Mouse (Mus musculus) limb, embryonic 14.5 days (tissue): ENCODE data around the gene Hspa2. TPM values are rescaled to one million over a fixed set of nuclear protein-coding genes. Genes with fewer than 3 reads are reported as not detected.

Source experiments
- ATAC-seq: fragments of 200-750 bp; cut with Nextera tagmentation; 2 replicates; pipeline ENCODE4 v1.8.0; 2017; ENCODE audit warnings: low read depth, moderate number of reproducible peaks, moderate TSS enrichment; ENCODE audit not compliant: low FRiP score
- DNase-seq: peaks from one replicate; pipeline ENCODE4 v3.0.0-alpha.2; 2015; ENCODE audit warnings: low spot score
- H3K27ac ChIP-seq: fragments of 300-500 bp; sonication (generic); replicated peaks from 2 replicates; pipeline ENCODE4 v1.5.1; 2014; ENCODE audit warnings: low read depth, mild to moderate bottlenecking, low read length, moderate library complexity, mixed read lengths
- H3K27me3 ChIP-seq: fragments of 300-500 bp; sonication (generic); 2 replicates; pipeline ENCODE4 v1.6.1; 2014; ENCODE audit warnings: low read length, mixed read lengths; ENCODE audit not compliant: control insufficient read depth, insufficient read depth
- H3K36me3 ChIP-seq: fragments of 300-500 bp; sonication (generic); 2 replicates; pipeline ENCODE4 v1.6.1; 2014; ENCODE audit warnings: mild to moderate bottlenecking, low read length, moderate library complexity, mixed read lengths; ENCODE audit not compliant: control insufficient read depth, insufficient read depth
- H3K4me1 ChIP-seq: fragments of 300-500 bp; sonication (generic); 2 replicates; pipeline ENCODE4 v1.6.1; 2014; ENCODE audit warnings: antibody characterized with exemption, low read length, mixed read lengths; ENCODE audit not compliant: control insufficient read depth, insufficient read depth
- H3K4me2 ChIP-seq: fragments of 300-500 bp; sonication (generic); replicated peaks from 2 replicates; pipeline ENCODE4 v1.6.1; 2014; ENCODE audit warnings: low read depth, mild to moderate bottlenecking, low read length, moderate library complexity; ENCODE audit not compliant: severe bottlenecking
- H3K4me3 ChIP-seq: fragments of 300-500 bp; sonication (generic); replicated peaks from 2 replicates; pipeline ENCODE4 v1.5.1; 2014; ENCODE audit warnings: low read length
- H3K9ac ChIP-seq: fragments of 300-500 bp; sonication (generic); 2 replicates; pipeline ENCODE4 v1.6.1; 2014; ENCODE audit warnings: mild to moderate bottlenecking, low read depth, low read length, moderate library complexity; ENCODE audit not compliant: severe bottlenecking
- H3K9me3 ChIP-seq: fragments of 300-500 bp; sonication (generic); 2 replicates; pipeline ENCODE4 v1.6.1; 2016; ENCODE audit warnings: low read length; ENCODE audit not compliant: control insufficient read depth
- POLR2A ChIP-seq: fragments of 200-500 bp; IDR thresholded peaks from 2 replicates; pipeline ENCODE4 v1.8.0; 2012; ENCODE audit warnings: inconsistent platforms, mild to moderate bottlenecking, moderate library complexity, borderline replicate concordance; ENCODE audit not compliant: insufficient read depth, insufficient read length; ENCODE audit errors: extremely low read depth
- WGBS: fragments of 180-500 bp; shearing (Covaris S2); extraction: QIAGEN DNeasy Blood & Tissue Kit; methylation state at CpG from one replicate; pipeline ENCODE4 v1.1.7; 2014; 5-methylcytosine and 5-hydroxymethylcytosine counted together
- polyA plus RNA-seq, 2 experiments: library from polyadenylated mRNA; depleted of rRNA in 1 of 2; stranded (reverse) in 1 of 2; unstranded in 1 of 2; fragments of >200 nt; fragmentation: Nextera tagmentation in 1 of 2; extraction: Ambion mirVana in 1 of 2; gene quantifications; 2 replicates each; pipeline versions ENCODE4 v1.2.1 to v1.2.3; 2012 to 2014

The Hspa2 gene
- polyA plus RNA-seq, 2 experiments, result 6.7 to 7.7 TPM

DNA sequence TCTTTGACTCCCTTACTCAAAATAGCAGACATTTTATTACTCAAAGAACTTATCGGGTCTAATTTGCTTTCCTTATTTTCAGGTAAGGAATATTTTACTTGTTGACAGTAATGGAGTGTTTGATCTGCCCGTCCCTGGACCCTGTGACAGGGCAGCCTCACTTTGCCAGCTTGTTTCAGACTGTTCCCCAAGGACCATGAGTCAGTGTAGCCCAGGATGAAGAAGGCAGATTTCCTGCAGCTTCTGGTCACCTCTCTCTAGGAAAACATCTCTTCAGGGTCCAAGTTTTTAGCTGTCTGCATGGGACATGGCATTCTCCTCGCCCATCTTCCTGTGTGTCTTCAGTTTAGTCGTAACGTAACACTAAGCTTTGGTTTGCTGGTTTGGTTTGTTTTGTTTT lies 6.7 kb upstream of the Hspa2 start:
- H3K4me2 ChIP-seq, result no peak overlapping the region
- 76% methylated on average over 5 of the region's 5 CpGs for WGBS

DNA sequence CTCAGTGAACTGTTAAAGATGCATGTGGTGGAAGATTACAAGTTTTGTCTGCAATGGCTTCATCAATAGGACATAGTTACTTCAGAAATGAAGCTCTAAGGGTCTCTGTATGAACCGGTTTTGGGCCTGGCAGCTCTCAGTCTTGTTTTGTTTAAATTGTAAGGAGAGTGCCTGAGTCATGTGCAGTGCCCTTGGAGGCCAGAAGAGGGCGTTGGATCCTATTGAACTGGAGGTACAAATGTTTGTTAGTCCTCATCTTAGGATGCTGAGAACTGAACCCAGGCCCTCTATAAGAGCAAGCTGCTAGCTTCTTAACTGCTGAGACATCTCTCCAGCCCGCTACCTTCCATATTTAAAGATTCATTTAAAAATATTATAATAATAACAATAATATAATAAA lies 2.3 kb upstream of the Hspa2 start:
- Histone ChIP-seq H3K9ac (no peak overlapping the region), H3K27ac (no peak overlapping the region), H3K36me3 (no peaks in the 10 kb centered on the region), H3K4me2 (no peak overlapping the region), H3K9me3 (no peaks in the 10 kb centered on the region), H3K4me3 (no peak overlapping the region), H3K27me3 (peaks cover 23% of the 10 kb centered on the region), H3K4me1 (peaks cover 18% of the 10 kb centered on the region; the same call in 1 of the 2 replicates)
- WGBS, result 60% methylated on average over 3 of the region's 3 CpGs
- ATAC-seq, result no peak
- DNase-seq, result no peak
- no peak for TF ChIP-seq POLR2A

More for the DNA sequence above, 6.7 kb upstream of the Hspa2 start:
- no peak overlapping the region for H3K9ac ChIP-seq
- no peaks in the 10 kb centered on the region for H3K9me3 ChIP-seq
- H3K4me3 ChIP-seq, result no peak overlapping the region
- H3K27ac ChIP-seq, result no peak overlapping the region
- no peak for TF ChIP-seq POLR2A
- ATAC-seq, result no peak
- 0 out of 2 replicates have a peak, but pooled peaks cover 7% of the 10 kb centered on the region for H3K36me3 ChIP-seq
- no peaks in the 10 kb centered on the region for H3K4me1 ChIP-seq
- DNase-seq, result no peak
- no peaks in the 10 kb centered on the region for H3K27me3 ChIP-seq

DNA sequence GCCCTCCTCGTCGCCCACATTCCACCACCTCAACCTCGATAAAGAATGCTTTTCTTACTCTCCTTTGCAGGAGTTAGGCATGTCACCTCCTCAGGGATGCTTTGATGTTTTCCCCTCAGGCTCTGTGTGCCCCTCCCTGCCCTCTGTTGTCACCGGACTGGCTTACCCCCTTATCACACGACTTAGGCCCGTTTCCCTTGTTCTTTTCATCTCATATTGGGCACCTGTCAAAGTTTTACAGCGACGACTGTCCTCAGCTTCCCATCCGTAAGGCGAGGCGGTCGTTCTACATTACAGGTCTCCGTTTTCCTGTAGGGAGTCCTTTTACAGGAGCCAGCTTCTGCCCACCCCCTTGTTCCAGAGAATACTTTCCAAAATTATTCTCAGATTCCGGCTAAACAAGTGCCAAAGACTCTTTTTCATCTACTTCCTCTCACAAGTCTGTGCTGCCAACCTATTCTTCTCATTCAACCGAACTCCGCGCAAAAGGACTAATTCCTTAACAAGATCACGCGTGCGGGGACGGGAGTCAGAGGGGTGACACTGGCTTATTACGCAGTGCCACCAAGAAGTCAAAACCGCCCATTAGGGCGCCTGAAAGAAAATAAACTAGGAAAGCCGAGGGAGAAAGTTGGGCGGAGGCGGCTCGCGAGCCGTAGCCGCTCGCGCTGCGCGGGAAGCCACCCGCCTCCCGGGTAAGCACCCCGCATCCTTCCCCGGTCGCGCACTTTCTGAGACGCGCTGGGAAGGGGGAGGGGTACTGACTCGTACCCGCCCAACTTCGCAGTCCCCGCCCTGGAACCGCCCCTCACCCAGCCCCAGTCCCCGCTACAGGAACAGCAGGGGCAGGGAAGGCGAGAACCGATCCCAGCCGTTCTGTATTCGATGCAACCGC lies 738 bp upstream of the Hspa2 start:
- H3K36me3 ChIP-seq, result no peaks in the 10 kb centered on the region
- H3K9ac ChIP-seq, result peak overlapping the region; percentile 62
- H3K4me1 ChIP-seq, result peaks cover 18% of the 10 kb centered on the region; the same call in 1 of the 2 replicates
- WGBS, result 2% methylated on average over 47 of the region's 54 CpGs
- peak overlapping the region; percentile 66 for H3K4me3 ChIP-seq
- peak overlapping the region; percentile 82 for H3K27ac ChIP-seq
- peak overlapping the region; percentile 90 for H3K4me2 ChIP-seq
- ATAC-seq (peak; percentile 90), DNase-seq (peak; percentile 82)
- peaks cover 28% of the 10 kb centered on the region for H3K27me3 ChIP-seq
- TF ChIP-seq POLR2A, result 0 out of 2 replicates have a peak, but pooled peaks have one; percentile 29
- no peaks in the 10 kb centered on the region for H3K9me3 ChIP-seq

DNA sequence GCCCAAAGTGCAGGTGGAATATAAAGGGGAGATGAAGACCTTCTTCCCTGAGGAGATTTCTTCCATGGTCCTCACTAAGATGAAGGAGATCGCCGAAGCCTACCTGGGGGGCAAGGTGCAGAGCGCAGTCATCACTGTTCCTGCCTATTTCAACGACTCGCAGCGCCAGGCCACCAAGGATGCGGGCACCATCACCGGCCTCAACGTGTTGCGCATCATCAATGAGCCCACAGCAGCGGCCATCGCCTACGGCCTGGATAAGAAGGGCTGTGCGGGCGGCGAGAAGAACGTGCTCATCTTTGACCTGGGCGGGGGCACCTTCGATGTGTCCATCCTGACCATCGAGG lies 833 bp downstream of the Hspa2 start:
- WGBS, result 9% methylated on average over 20 of the region's 20 CpGs
- DNase-seq, result no peak
- TF ChIP-seq POLR2A, result no peak
- no peaks in the 10 kb centered on the region for H3K36me3 ChIP-seq
- H3K4me3 ChIP-seq, result peak overlapping the region; percentile 66
- H3K9ac ChIP-seq, result no peak overlapping the region
- peaks cover 28% of the 10 kb centered on the region for H3K27me3 ChIP-seq
- H3K4me2 ChIP-seq, result peak overlapping the region; percentile 90
- H3K9me3 ChIP-seq, result no peaks in the 10 kb centered on the region
- H3K27ac ChIP-seq, result no peak overlapping the region
- peaks cover 18% of the 10 kb centered on the region; the same call in 1 of the 2 replicates for H3K4me1 ChIP-seq
- ATAC-seq, result no peak

DNA sequence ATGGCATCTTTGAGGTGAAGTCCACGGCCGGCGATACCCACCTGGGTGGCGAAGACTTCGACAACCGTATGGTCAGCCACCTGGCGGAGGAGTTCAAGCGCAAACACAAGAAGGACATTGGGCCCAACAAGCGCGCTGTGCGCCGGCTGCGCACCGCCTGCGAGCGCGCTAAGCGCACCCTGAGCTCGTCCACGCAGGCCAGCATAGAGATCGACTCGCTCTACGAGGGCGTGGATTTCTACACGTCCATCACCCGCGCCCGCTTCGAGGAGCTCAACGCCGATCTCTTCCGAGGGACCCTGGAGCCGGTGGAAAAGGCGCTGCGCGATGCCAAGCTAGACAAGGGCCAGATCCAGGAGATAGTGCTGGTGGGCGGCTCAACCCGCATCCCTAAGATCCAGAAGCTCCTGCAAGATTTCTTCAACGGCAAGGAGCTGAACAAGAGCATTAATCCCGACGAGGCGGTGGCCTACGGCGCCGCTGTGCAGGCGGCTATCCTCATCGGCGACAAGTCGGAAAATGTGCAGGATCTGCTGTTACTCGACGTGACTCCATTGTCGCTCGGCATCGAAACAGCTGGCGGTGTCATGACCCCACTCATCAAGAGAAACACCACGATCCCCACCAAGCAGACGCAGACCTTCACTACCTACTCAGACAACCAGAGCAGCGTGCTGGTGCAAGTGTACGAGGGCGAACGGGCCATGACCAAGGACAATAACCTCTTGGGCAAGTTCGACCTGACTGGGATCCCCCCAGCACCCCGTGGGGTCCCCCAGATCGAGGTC lies 1.4 kb downstream of the Hspa2 start:
- peaks cover 28% of the 10 kb centered on the region for H3K27me3 ChIP-seq
- H3K9ac ChIP-seq, result no peak overlapping the region
- TF ChIP-seq POLR2A, result no peak
- H3K36me3 ChIP-seq, result no peaks in the 10 kb centered on the region
- ATAC-seq (no peak), DNase-seq (peak; percentile 7)
- WGBS, result 4% methylated on average over 64 of the region's 64 CpGs
- H3K4me2 ChIP-seq, result peak overlapping the region; percentile 90
- no peaks in the 10 kb centered on the region for H3K9me3 ChIP-seq
- peak overlapping the region; percentile 66 for H3K4me3 ChIP-seq
- H3K4me1 ChIP-seq, result peaks cover 18% of the 10 kb centered on the region; the same call in 1 of the 2 replicates
- H3K27ac ChIP-seq, result no peak overlapping the region
